Mouse (Mus musculus) ES-Bruce4 (cell line): ENCODE results near the gene Hmgxb4.

Experiments
- CTCF ChIP-seq: IDR thresholded peaks from one replicate; pipeline ENCODE4 v1.8.1; 2011; ENCODE audit warnings: low read depth, low read length
- EP300 ChIP-seq: IDR thresholded peaks from 2 replicates; pipeline ENCODE4 v1.6.1; 2011; ENCODE audit warnings: low read depth, low read length; ENCODE audit not compliant: insufficient read depth

- TF ChIP-seq EP300 (no peak), CTCF (no peak)
Observed at GRCm38 (mm10) chr8:75078215-75078614, 85.1 kb downstream of the Hmgxb4 start.
